In genomic region chr3:142281093-142281445, GRCm38 (mm10) we compare ENCODE assay signal across 8 mouse cellular contexts.
A peak's percentile ranks its signal among the peaks of the same experiment; 100 is the strongest.
DNase-seq lines count a peak whose midpoint lies in the region; ATAC-seq lines count a peak whose summit lies in the region.
"Had no signal": no experiment of that assay in that cellular context is flagged by ENCODE, and none has a peak within 500 bp of the region (broad histone marks: within the 10 kb centered on the region; RNA-seq: fewer than 3 reads in every experiment).

No protein-coding gene starts in this region.

- no peak overlapping the region for H3K27ac ChIP-seq in midbrain, embryonic 16.5 days (ENCODE audit: low read length)
- no peak overlapping the region for H3K27ac ChIP-seq in midbrain, embryonic 10.5 days (replicated peaks)
- H3K27ac ChIP-seq in embryonic facial prominence, embryonic 11.5 days (replicated peaks; ENCODE audit: low read depth, low read length) = no peak overlapping the region
- no peak overlapping the region for H3K27ac ChIP-seq in liver, embryonic 11.5 days (ENCODE audit: low read depth, low read length)
- H3K27ac ChIP-seq: layer of hippocampus, adult 2 months had no signal

- H3K9ac ChIP-seq in midbrain, embryonic 16.5 days (ENCODE audit: low read depth, low read length) = no peak overlapping the region
- H3K9ac ChIP-seq in embryonic facial prominence, embryonic 11.5 days (replicated peaks; ENCODE audit: low read length) = no peak overlapping the region
- H3K9ac ChIP-seq in liver, embryonic 11.5 days (ENCODE audit: low read depth, low read length) = no peak overlapping the region

- DNase-seq in midbrain, embryonic 10.5 days (ENCODE audit: low spot score) = no peak
- peak; percentile 54 for DNase-seq in embryonic facial prominence, embryonic 11.5 days (ENCODE audit: low spot score)
- DNase-seq in liver, embryonic 11.5 days (ENCODE audit: low spot score) = peak; percentile 53
- DNase-seq in thymus, postnatal 25 days = peak; percentile 55
- no peak for DNase-seq in layer of hippocampus, adult 18-20 months (ENCODE audit: low spot score in 2 of 2)
- DNase-seq in adrenal gland, postnatal 14 days = no peak

- no peak overlapping the region for H3K4me2 ChIP-seq in midbrain, embryonic 16.5 days (ENCODE audit: low read length)
- H3K4me2 ChIP-seq in embryonic facial prominence, embryonic 11.5 days (ENCODE audit: low read depth, low read length) = no peak overlapping the region
- H3K4me2 ChIP-seq in liver, embryonic 11.5 days = no peak overlapping the region; the same call in 1 of the 2 replicates

- no peaks in the 10 kb centered on the region for H3K9me3 ChIP-seq in midbrain, embryonic 16.5 days (replicated peaks; ENCODE audit: control insufficient read depth, low read length, poor library complexity, severe bottlenecking)
- no peaks in the 10 kb centered on the region for H3K9me3 ChIP-seq in midbrain, embryonic 10.5 days (replicated peaks)
- H3K9me3 ChIP-seq in embryonic facial prominence, embryonic 11.5 days (replicated peaks; ENCODE audit: control insufficient read depth, low read length) = no peaks in the 10 kb centered on the region
- H3K9me3 ChIP-seq in liver, embryonic 11.5 days (ENCODE audit: control insufficient read depth, low read length) = no peaks in the 10 kb centered on the region

- no peak overlapping the region for H3K4me3 ChIP-seq in midbrain, embryonic 16.5 days (ENCODE audit: low read depth, low read length)
- no peak overlapping the region for H3K4me3 ChIP-seq in midbrain, embryonic 10.5 days
- H3K4me3 ChIP-seq in embryonic facial prominence, embryonic 11.5 days (ENCODE audit: low read depth, low read length) = no peak overlapping the region
- H3K4me3 ChIP-seq in liver, embryonic 11.5 days (ENCODE audit: low read depth, low read length) = no peak overlapping the region
- H3K4me3 ChIP-seq: layer of hippocampus, adult 2 months had no signal

- H3K4me1 ChIP-seq in midbrain, embryonic 16.5 days (ENCODE audit: control insufficient read depth, insufficient read depth, low read length) = no peaks in the 10 kb centered on the region
- H3K4me1 ChIP-seq in midbrain, embryonic 10.5 days = no peaks in the 10 kb centered on the region
- H3K4me1 ChIP-seq in embryonic facial prominence, embryonic 11.5 days (ENCODE audit: control insufficient read depth, insufficient read depth, low read length) = no peaks in the 10 kb centered on the region; the same call in 1 of the 2 replicates
- peaks cover 12% of the 10 kb centered on the region for H3K4me1 ChIP-seq in liver, embryonic 11.5 days (replicated peaks; ENCODE audit: control insufficient read depth, insufficient read depth, low read length)

- no peaks in the 10 kb centered on the region for H3K27me3 ChIP-seq in midbrain, embryonic 16.5 days (ENCODE audit: control insufficient read depth, insufficient read depth, low read depth, low read length)
- no peaks in the 10 kb centered on the region for H3K27me3 ChIP-seq in midbrain, embryonic 10.5 days (ENCODE audit: low read depth, poor library complexity, severe bottlenecking)
- H3K27me3 ChIP-seq in embryonic facial prominence, embryonic 11.5 days (ENCODE audit: control insufficient read depth, insufficient read depth, low read length) = no peaks in the 10 kb centered on the region
- no peaks in the 10 kb centered on the region for H3K27me3 ChIP-seq in liver, embryonic 11.5 days (replicated peaks; ENCODE audit: control insufficient read depth, insufficient read depth, low read length)

- peak; percentile 57 for ATAC-seq in midbrain, embryonic 16.5 days
- peak; percentile 71 for ATAC-seq in embryonic facial prominence, embryonic 11.5 days (replicated peaks; ENCODE audit: insufficient number of reproducible peaks, low FRiP score, low TSS enrichment, low read depth)
- ATAC-seq in liver, embryonic 11.5 days (replicated peaks; ENCODE audit: low FRiP score) = peak; percentile 97

- H3K36me3 ChIP-seq in midbrain, embryonic 16.5 days (ENCODE audit: control insufficient read depth, insufficient read depth, low read length) = no peaks in the 10 kb centered on the region
- no peaks in the 10 kb centered on the region for H3K36me3 ChIP-seq in midbrain, embryonic 10.5 days
- H3K36me3 ChIP-seq in embryonic facial prominence, embryonic 11.5 days (replicated peaks; ENCODE audit: control insufficient read depth, insufficient read depth, low read depth, low read length) = no peaks in the 10 kb centered on the region
- no peaks in the 10 kb centered on the region for H3K36me3 ChIP-seq in liver, embryonic 11.5 days (ENCODE audit: control insufficient read depth, insufficient read depth, low read length)

- WGBS in midbrain, embryonic 16.5 days = 95% methylated on average over 1 of the region's 1 CpGs
- WGBS in midbrain, embryonic 10.5 days = 90% methylated on average over 1 of the region's 1 CpGs
- WGBS in embryonic facial prominence, embryonic 11.5 days = 38% methylated on average over 1 of the region's 1 CpGs
- 34% methylated on average over 1 of the region's 1 CpGs for WGBS in liver, embryonic 11.5 days

Comparison
In these comparisons a context has a peak if more than half of its experiments do, and no peak if none do; other contexts are left out.
1. DNase-seq: peak in embryonic facial prominence, embryonic 11.5 days (single experiment), liver, embryonic 11.5 days (single experiment) and thymus, postnatal 25 days (single experiment); none in midbrain, embryonic 10.5 days (single experiment), layer of hippocampus, adult 18-20 months (0 of 2) and adrenal gland, postnatal 14 days (single experiment).
2. Peak in every context shown above with its lines, with median percentiles within 50 percentile points of each other: ATAC-seq.